Mouse (Mus musculus): ENCODE data around the gene Gstt3.

The Gstt3 gene

GRCm38 (mm10) chr10:75780769-75781578 is at the start of gene Gstt3, which contains the start of gene Gm20441:
TSS of gene Gstt3 (minus strand) at chr10:75781414.
TSS of gene Gm20441 (minus strand) at chr10:75780954.
- DNase-seq: peak; percentile 34

- DNase-seq: no peak
Observed at GRCm38 (mm10) chr10:75830275-75830670, 49.1 kb upstream of the Gstt3 start.

GRCm38 (mm10) chr10:75829529-75830274 is 48.5 kb upstream of the Gstt3 start:
- DNase-seq: no peak

- DNase-seq: no peak
Observed at GRCm38 (mm10) chr10:75828500-75828931, 47.3 kb upstream of the Gstt3 start.

GRCm38 (mm10) chr10:75827668-75828360 is 46.6 kb upstream of the Gstt3 start:
- no peak for DNase-seq

- DNase-seq: no peak
Observed at GRCm38 (mm10) chr10:75824530-75824929, 43.3 kb upstream of the Gstt3 start.

GRCm38 (mm10) chr10:75823782-75824181 is 42.6 kb upstream of the Gstt3 start:
- no peak for DNase-seq

- DNase-seq: no peak
Observed at GRCm38 (mm10) chr10:75822443-75822842, 41.2 kb upstream of the Gstt3 start, which contains the start of gene Gstt4. TSS of gene Gstt4 (minus strand) at chr10:75822543.

- no peak for DNase-seq
Observed at GRCm38 (mm10) chr10:75819882-75820281, 38.7 kb upstream of the Gstt3 start.

- DNase-seq: no peak
Observed at GRCm38 (mm10) chr10:75818641-75819040, 37.4 kb upstream of the Gstt3 start.

- DNase-seq: no peak
Observed at GRCm38 (mm10) chr10:75804217-75804616, 23.0 kb upstream of the Gstt3 start.

GRCm38 (mm10) chr10:75798176-75798696 is 17.0 kb upstream of the Gstt3 start, which contains the start of gene Gstt1:
TSS of gene Gstt1 (minus strand) at chr10:75798584.
- DNase-seq: no peak

- peak; percentile 17 for DNase-seq
Observed at GRCm38 (mm10) chr10:75797619-75798175, 16.5 kb upstream of the Gstt3 start.

- DNase-seq: no peak
Observed at GRCm38 (mm10) chr10:75796731-75797516, 15.7 kb upstream of the Gstt3 start.

- no peak for DNase-seq
Observed at GRCm38 (mm10) chr10:75794880-75795279, 13.7 kb upstream of the Gstt3 start.

- DNase-seq: peak; percentile 35
Observed at GRCm38 (mm10) chr10:75790773-75791172, 9.6 kb upstream of the Gstt3 start.

- no peak for DNase-seq
Observed at GRCm38 (mm10) chr10:75789841-75790240, 8.6 kb upstream of the Gstt3 start.

GRCm38 (mm10) chr10:75789081-75789735 is 8.0 kb upstream of the Gstt3 start:
- no peak for DNase-seq

GRCm38 (mm10) chr10:75788277-75788676 is 7.1 kb upstream of the Gstt3 start:
- no peak for DNase-seq

GRCm38 (mm10) chr10:75785442-75785841 is 4.2 kb upstream of the Gstt3 start:
- DNase-seq: no peak
